In genomic region chr9:53537336-53537965, GRCm38 (mm10) we compare ENCODE assay signal across 8 mouse cellular contexts. TPM values are rescaled to one million over a fixed set of nuclear protein-coding genes. Genes with fewer than 3 reads are reported as not detected.
DNase-seq lines count a peak whose midpoint lies in the region; ATAC-seq and TF ChIP-seq lines count a peak whose summit lies in the region.

No protein-coding gene starts in this region.

- no peak for TF ChIP-seq RAD21 in CH12.LX (IDR thresholded peaks at IDR 0.05; ENCODE audit: low read depth, low read length)

- peak; percentile 3 for DNase-seq in heart, adult 8-10 months (ENCODE audit: low spot score)
- no peak for DNase-seq in heart, postnatal 4 days
- DNase-seq in CH12.LX (ENCODE audit: extremely low read depth): peak; percentile 34
- DNase-seq in c-Kit-negative CD71-positive TER-119-positive erythroid progenitor cells, embryonic 14.5 days (ENCODE audit: low read depth, low spot score): peak; percentile 20
- no peak for DNase-seq in hindbrain, embryonic 11.5 days (ENCODE audit: low spot score)
- peak in 2 of 3 experiments; percentile 11 to 22 for DNase-seq in liver, embryonic 14.5 days (ENCODE audit: low read depth in 3 of 3, low spot score in 3 of 3)
- peak; percentile 18 for DNase-seq in splenic B cell, adult 2 months (ENCODE audit: low read depth, low spot score)
- no peak for DNase-seq in frontal cortex, postnatal 14 days (ENCODE audit: low spot score in 2 of 2)

- peak overlapping the region; percentile 86 for H3K9ac ChIP-seq in CH12.LX (ENCODE audit: insufficient read depth, low read depth)
- peak overlapping the region; percentile 83 for H3K9ac ChIP-seq in hindbrain, embryonic 11.5 days (ENCODE audit: low read depth, low read length)
- peak overlapping the region; percentile 96 for H3K9ac ChIP-seq in liver, embryonic 14.5 days (replicated peaks)

- no peaks in the 10 kb centered on the region for H3K9me3 ChIP-seq in CH12.LX (replicated peaks; ENCODE audit: low read length)
- no peaks in the 10 kb centered on the region for H3K9me3 ChIP-seq in hindbrain, embryonic 11.5 days (ENCODE audit: control insufficient read depth, low read length)
- no peaks in the 10 kb centered on the region for H3K9me3 ChIP-seq in liver, embryonic 14.5 days (ENCODE audit: control insufficient read depth, low read length)

- H3K27ac ChIP-seq in CH12.LX (ENCODE audit: insufficient read depth, low read depth): peak overlapping the region; percentile 67; the same call in 1 of the 2 replicates
- peak overlapping the region; percentile 76 for H3K27ac ChIP-seq in hindbrain, embryonic 11.5 days (ENCODE audit: low read depth, low read length)
- peak overlapping the region; percentile 68 for H3K27ac ChIP-seq in liver, embryonic 14.5 days

- under 1% methylated on average over 29 of the region's 34 CpGs for WGBS in hindbrain, embryonic 11.5 days
- under 1% methylated on average over 32 of the region's 34 CpGs for WGBS in liver, embryonic 14.5 days (ENCODE audit: insufficient replicate concordance)

- dilution Hi-C loops in CH12.LX (cut with MboI; ENCODE audit: extremely low pct_ligation_motif_present, extremely low pct_unique_long_range_greater_than_20kb, low sequenced_read_pairs): no loop called here

- TF ChIP-seq CTCF in CH12.LX (conservative IDR thresholded peaks at IDR 0.05 in 1 of 2, IDR thresholded peaks at IDR 0.05 in 1 of 2; ENCODE audit: low read depth in 2 of 2, low read length in 2 of 2): no peak
- TF ChIP-seq CTCF in liver, embryonic 14.5 days (IDR thresholded peaks at IDR 0.05; ENCODE audit: low read depth): no peak

- in situ Hi-C loops in CH12.LX (cut with MboI; ENCODE audit: low pct_ligation_motif_present, low pct_unique_long_range_greater_than_20kb, low sequenced_read_pairs): no loop called here

- ATAC-seq in hindbrain, embryonic 11.5 days (ENCODE audit: low FRiP score): no peak
- ATAC-seq in liver, embryonic 14.5 days (ENCODE audit: insufficient read depth): peak; percentile 33; the same call in 1 of the 2 replicates

- H3K4me1 ChIP-seq in CH12.LX (ENCODE audit: control insufficient read depth in 1 of 2, insufficient read depth in 2 of 2): peaks cover 0 to 27% of the 10 kb centered on the region in 2 experiments; a peak in 3 of 4 replicates
- no peaks in the 10 kb centered on the region for H3K4me1 ChIP-seq in hindbrain, embryonic 11.5 days (replicated peaks; ENCODE audit: control insufficient read depth, insufficient read depth, low read length)
- H3K4me1 ChIP-seq in liver, embryonic 14.5 days (replicated peaks; ENCODE audit: control insufficient read depth in 2 of 2, insufficient read depth in 2 of 2, low read length in 1 of 2): peaks cover 0 to 4% of the 10 kb centered on the region in 2 experiments; a peak in 3 of 4 replicates

- H3K4me2 ChIP-seq in CH12.LX (ENCODE audit: insufficient read depth, low read depth, poor library complexity, severe bottlenecking): peak overlapping the region; percentile 86; the same call in 1 of the 2 replicates
- peak overlapping the region; percentile 87 for H3K4me2 ChIP-seq in hindbrain, embryonic 11.5 days (replicated peaks; ENCODE audit: low read depth, low read length)
- peak overlapping the region; percentile 83 for H3K4me2 ChIP-seq in liver, embryonic 14.5 days (ENCODE audit: low read depth)

- no peak for TF ChIP-seq EP300 in CH12.LX (IDR thresholded peaks at IDR 0.05; ENCODE audit: low read length)
- TF ChIP-seq EP300 in liver, embryonic 14.5 days (IDR thresholded peaks at IDR 0.05; ENCODE audit: low read depth): no peak

- TF ChIP-seq POLR2A in CH12.LX (IDR thresholded peaks at IDR 0.05; ENCODE audit: low read depth, low read length): no peak

- peaks cover 2 to 19% of the 10 kb centered on the region in 2 experiments for H3K36me3 ChIP-seq in CH12.LX (replicated peaks in 1 of 2; ENCODE audit: control insufficient read depth in 1 of 2, insufficient read depth in 1 of 2, low read length in 1 of 2)
- no peaks in the 10 kb centered on the region for H3K36me3 ChIP-seq in hindbrain, embryonic 11.5 days (ENCODE audit: control insufficient read depth, insufficient read depth, low read length)
- H3K36me3 ChIP-seq in liver, embryonic 14.5 days (replicated peaks; ENCODE audit: control insufficient read depth, insufficient read depth, low read depth): no peaks in the 10 kb centered on the region; the same call in 1 of the 2 replicates
- no peaks in the 10 kb centered on the region for H3K36me3 ChIP-seq in splenic B cell, adult 2 months (ENCODE audit: control insufficient read depth, insufficient read depth, low read length, poor library complexity, severe bottlenecking)

- peak overlapping the region; percentile 62 to 87 (median 80) for H3K4me3 ChIP-seq in CH12.LX (replicated peaks in 1 of 3; ENCODE audit: low read depth in 2 of 3, low read length in 2 of 3, poor library complexity in 1 of 3)
- peak overlapping the region; percentile 88 for H3K4me3 ChIP-seq in hindbrain, embryonic 11.5 days (ENCODE audit: low read depth, low read length)
- peak overlapping the region; percentile 83 to 95 for H3K4me3 ChIP-seq in liver, embryonic 14.5 days (ENCODE audit: insufficient read depth in 1 of 2, low read depth in 2 of 2, low read length in 2 of 2)

- H3K27me3 ChIP-seq in CH12.LX (replicated peaks): no peaks in the 10 kb centered on the region
- H3K27me3 ChIP-seq in hindbrain, embryonic 11.5 days (ENCODE audit: control insufficient read depth, insufficient read depth, low read length): no peaks in the 10 kb centered on the region
- no peaks in the 10 kb centered on the region for H3K27me3 ChIP-seq in liver, embryonic 14.5 days (ENCODE audit: control insufficient read depth, insufficient read depth, low read length)
- no peaks in the 10 kb centered on the region for H3K27me3 ChIP-seq in splenic B cell, adult 2 months (ENCODE audit: control insufficient read depth, insufficient read depth, low read length, poor library complexity, severe bottlenecking)

- H3K79me2 ChIP-seq in CH12.LX (replicated peaks; ENCODE audit: control insufficient read depth, extremely low read depth, insufficient read depth, poor library complexity, severe bottlenecking): peaks cover 62% of the 10 kb centered on the region

TF ChIP-seq in CH12.LX, 34 proteins besides CTCF, POLR2A, EP300 and RAD21:
- TF ChIP-seq UBTF (IDR thresholded peaks at IDR 0.05; ENCODE audit: low read depth, low read length) (0 out of 2 replicates have a peak, but pooled peaks have one; percentile 19), POLR2AphosphoS2 (IDR thresholded peaks at IDR 0.05; ENCODE audit: low read depth, low read length) (no peak), SIN3A (IDR thresholded peaks at IDR 0.05; ENCODE audit: low read length) (no peak), CHD2 (IDR thresholded peaks at IDR 0.05; ENCODE audit: low read length) (no peak), SMC3 (IDR thresholded peaks at IDR 0.05; ENCODE audit: low read depth, low read length) (no peak), JUN (IDR thresholded peaks at IDR 0.05; ENCODE audit: insufficient read depth, low read depth, low read length) (no peak), E2F4 (IDR thresholded peaks at IDR 0.05; ENCODE audit: insufficient replicate concordance, low read depth, low read length) (no peak), ETS1 (conservative IDR thresholded peaks at IDR 0.05; ENCODE audit: low read depth, low read length) (no peak), RCOR1 (conservative IDR thresholded peaks at IDR 0.05; ENCODE audit: low read depth, low read length) (no peak), CHD1 (IDR thresholded peaks at IDR 0.05; ENCODE audit: low read depth, low read length) (no peak), MAZ (IDR thresholded peaks at IDR 0.05; ENCODE audit: low read depth, low read length) (0 out of 2 replicates have a peak, but pooled peaks have one; percentile 29)

RNA-seq across cellular contexts. Expression of gene Npat, which starts 0.6 kb away (rescaled TPM):
- 1 to 10 TPM; 5.3 to 7.7 (median 6.9) TPM for total RNA-seq in heart, adult 8-10 months (2022)
- 10 to 100 TPM; 14.9 to 16.8 TPM for total RNA-seq in heart, postnatal 4 days (2021)
- 12.6 and 14.8 TPM in 2 replicates for total RNA-seq in CH12.LX (2012; rRNA removed)
- total RNA-seq in CH12.LX (2014; rRNA removed): 21.2 and 22.3 TPM in 2 replicates
- polyA plus RNA-seq in CH12.LX (2012; ENCODE audit: insufficient read length, low read depth): 18.6 and 21.5 TPM in 2 replicates
- polyA plus RNA-seq in hindbrain, embryonic 11.5 days (2014; fragmentation: Nextera tagmentation; extraction: Ambion mirVana): 20.3 and 21.3 TPM in 2 replicates
- 3.7 and 5.1 TPM in 2 replicates for polyA plus RNA-seq in liver, embryonic 14.5 days (2012; rRNA removed)
- 10.3 and 10.4 TPM in 2 replicates for polyA plus RNA-seq in liver, embryonic 14.5 days (2014; fragmentation: Nextera tagmentation; extraction: Ambion mirVana)

RNA-seq across cellular contexts. Expression of gene Atm, which starts 0.9 kb away (rescaled TPM):
- 10 to 100 TPM in 3 of 4 experiments, 1 to 10 TPM in 1; 9.6 to 12.9 (median 10.8) TPM for total RNA-seq in heart, adult 8-10 months (2022)
- total RNA-seq in heart, postnatal 4 days (2021): 10 to 100 TPM; 11.5 to 12.5 TPM
- total RNA-seq in CH12.LX (2012; rRNA removed): 19.0 and 26.0 TPM in 2 replicates
- 22.8 and 26.4 TPM in 2 replicates for total RNA-seq in CH12.LX (2014; rRNA removed)
- 28.3 and 33.6 TPM in 2 replicates for polyA plus RNA-seq in CH12.LX (2012; ENCODE audit: insufficient read length, low read depth)
- 17.9 and 23.3 TPM in 2 replicates for polyA plus RNA-seq in hindbrain, embryonic 11.5 days (2014; fragmentation: Nextera tagmentation; extraction: Ambion mirVana)
- 2.7 and 3.7 TPM in 2 replicates for polyA plus RNA-seq in liver, embryonic 14.5 days (2012; rRNA removed)
- 3.5 and 4.0 TPM in 2 replicates for polyA plus RNA-seq in liver, embryonic 14.5 days (2014; fragmentation: Nextera tagmentation; extraction: Ambion mirVana)

Comparison
In these comparisons a context has a peak if more than half of its experiments do, and no peak if none do; other contexts are left out.
1. DNase-seq: peak in heart, adult 8-10 months (single experiment), CH12.LX (single experiment), c-Kit-negative CD71-positive TER-119-positive erythroid progenitor cells, embryonic 14.5 days (single experiment), liver, embryonic 14.5 days (2 of 3) and splenic B cell, adult 2 months (single experiment); none in heart, postnatal 4 days (single experiment), hindbrain, embryonic 11.5 days (single experiment) and frontal cortex, postnatal 14 days (0 of 2).
2. Peak in every context shown above with its lines, with median percentiles within 50 percentile points of each other: H3K27ac ChIP-seq, H3K4me2 ChIP-seq, H3K4me3 ChIP-seq and H3K9ac ChIP-seq.